Mouse (Mus musculus) midbrain, embryonic 13.5 days (tissue): ENCODE results near the gene Dolpp1. TPM values are rescaled to one million over a fixed set of nuclear protein-coding genes. Genes with fewer than 3 reads are reported as not detected.

Source experiments
- ATAC-seq: fragments of 200-750 bp; cut with Nextera tagmentation; 2 replicates; pipeline ENCODE4 v1.8.0; 2017; ENCODE audit warnings: mild to moderate bottlenecking, moderate TSS enrichment, moderate library complexity
- H3K27ac ChIP-seq: fragments of 300-500 bp; sonication (generic); 2 replicates; pipeline ENCODE4 v1.5.1; 2015; ENCODE audit warnings: inconsistent platforms, mild to moderate bottlenecking, moderate library complexity
- H3K27me3 ChIP-seq: fragments of 300-500 bp; sonication (generic); 2 replicates; pipeline ENCODE4 v1.6.1; 2015; ENCODE audit warnings: mild to moderate bottlenecking, inconsistent platforms
- H3K36me3 ChIP-seq: fragments of 300-500 bp; sonication (generic); 2 replicates; pipeline ENCODE4 v1.6.1; 2015; ENCODE audit warnings: mild to moderate bottlenecking, inconsistent platforms
- H3K4me1 ChIP-seq: fragments of 300-500 bp; sonication (generic); replicated peaks from 2 replicates; pipeline ENCODE4 v1.6.1; 2015; ENCODE audit warnings: inconsistent platforms
- H3K4me2 ChIP-seq: fragments of 300-500 bp; sonication (generic); replicated peaks from 2 replicates; pipeline ENCODE4 v1.6.1; 2015; ENCODE audit warnings: moderate library complexity, mild to moderate bottlenecking, inconsistent platforms
- H3K4me3 ChIP-seq: fragments of 300-500 bp; sonication (generic); replicated peaks from 2 replicates; pipeline ENCODE4 v1.5.1; 2015; ENCODE audit warnings: mild to moderate bottlenecking, inconsistent platforms
- H3K9ac ChIP-seq: fragments of 300-500 bp; sonication (generic); replicated peaks from 2 replicates; pipeline ENCODE4 v1.6.1; 2015; ENCODE audit warnings: mild to moderate bottlenecking, inconsistent platforms
- H3K9me3 ChIP-seq: fragments of 300-500 bp; sonication (generic); 2 replicates; pipeline ENCODE4 v1.6.1; 2016; ENCODE audit warnings: mild to moderate bottlenecking, inconsistent platforms
- WGBS: fragments of 180-500 bp; shearing (Covaris S2); methylation state at CpG from one replicate; pipeline ENCODE4 v1.1.7; 2015; 5-methylcytosine and 5-hydroxymethylcytosine counted together
- polyA plus RNA-seq: library from polyadenylated mRNA; unstranded; fragments of >200 nt; fragmentation: Nextera tagmentation; extraction: Ambion mirVana; gene quantifications from 2 replicates; pipeline ENCODE4 v1.2.1, GENCODE M21; 2015

The Dolpp1 gene
- polyA plus RNA-seq, 1 experiment from 2014 or later: 54.7 TPM

DNA sequence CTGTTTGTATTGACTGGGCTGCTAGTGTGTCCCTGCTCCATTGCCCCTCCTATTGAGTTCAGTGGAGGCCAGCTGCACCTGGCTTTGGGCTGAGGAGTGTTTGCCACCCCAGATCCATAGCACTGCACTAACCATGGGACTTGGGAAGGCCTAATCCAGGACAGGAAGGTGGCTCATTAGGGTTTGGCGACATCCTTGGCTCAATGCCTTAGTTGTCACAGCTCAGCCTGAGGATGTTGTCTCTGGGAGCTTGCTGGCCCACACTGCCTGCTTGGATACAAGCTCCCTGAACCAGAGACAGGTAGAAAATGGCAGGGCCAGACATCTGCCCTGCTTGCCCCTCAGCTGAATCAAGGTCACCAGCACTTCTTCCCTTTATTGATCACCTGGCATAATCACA is 9.5 kb downstream of the Dolpp1 start:
- H3K36me3 ChIP-seq: peaks cover 83% of the 10 kb centered on the region
- H3K4me2 ChIP-seq: no peak overlapping the region
- H3K27ac ChIP-seq: no peak overlapping the region
- no peak overlapping the region for H3K4me3 ChIP-seq
- H3K4me1 ChIP-seq: peaks cover 38% of the 10 kb centered on the region
- H3K9me3 ChIP-seq: no peaks in the 10 kb centered on the region
- ATAC-seq: no peak
- 0 out of 2 replicates have a peak overlapping the region, but pooled peaks have one; percentile 4 for H3K9ac ChIP-seq
- WGBS: 81% methylated on average over 1 of the region's 1 CpGs
- peaks cover 2% of the 10 kb centered on the region; the same call in 1 of the 2 replicates for H3K27me3 ChIP-seq

DNA sequence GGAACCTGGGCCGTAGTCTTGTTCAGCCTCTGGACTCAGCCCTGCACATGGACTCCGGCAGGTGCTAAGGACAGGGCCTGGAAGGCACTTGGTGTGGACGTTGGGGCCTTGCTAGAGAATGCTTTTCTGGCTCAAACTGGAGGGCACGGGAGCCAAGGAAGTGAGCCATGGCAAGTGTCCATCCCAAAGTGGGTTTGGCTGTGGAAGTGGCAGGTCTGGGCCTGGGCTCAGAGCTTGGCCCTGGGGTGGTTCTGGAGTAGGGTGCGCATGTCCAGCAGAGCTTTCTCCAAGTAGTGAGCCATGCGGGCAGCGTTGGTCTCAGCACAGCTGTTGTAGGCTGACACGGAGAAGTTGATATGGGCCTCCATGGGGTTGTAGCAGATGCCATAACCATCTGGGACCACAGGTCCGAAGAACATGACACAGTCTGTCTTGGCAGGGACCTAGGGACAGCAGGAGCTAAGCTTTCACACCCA is 10.3 kb downstream of the Dolpp1 start:
- no peak for ATAC-seq
- 95% methylated on average over 9 of the region's 9 CpGs for WGBS
- Histone ChIP-seq H3K4me2 (no peak overlapping the region), H3K36me3 (peaks cover 83% of the 10 kb centered on the region), H3K27me3 (peaks cover 2% of the 10 kb centered on the region; the same call in 1 of the 2 replicates), H3K4me3 (no peak overlapping the region), H3K9ac (no peak overlapping the region), H3K4me1 (peaks cover 38% of the 10 kb centered on the region), H3K9me3 (no peaks in the 10 kb centered on the region), H3K27ac (no peak overlapping the region)

- H3K27me3 ChIP-seq: no peaks in the 10 kb centered on the region
- no peak overlapping the region for H3K4me3 ChIP-seq
- WGBS: 79% methylated on average over 2 of the region's 2 CpGs
- H3K36me3 ChIP-seq: peaks cover 83% of the 10 kb centered on the region
- ATAC-seq: no peak
- no peaks in the 10 kb centered on the region for H3K9me3 ChIP-seq
- H3K9ac ChIP-seq: no peak overlapping the region
- no peak overlapping the region for H3K27ac ChIP-seq
- no peak overlapping the region for H3K4me2 ChIP-seq
- H3K4me1 ChIP-seq: peaks cover 34% of the 10 kb centered on the region
These were observed 10.8 kb downstream of the Dolpp1 start for GRCm38 (mm10) chr2:30402843-30403242.

DNA sequence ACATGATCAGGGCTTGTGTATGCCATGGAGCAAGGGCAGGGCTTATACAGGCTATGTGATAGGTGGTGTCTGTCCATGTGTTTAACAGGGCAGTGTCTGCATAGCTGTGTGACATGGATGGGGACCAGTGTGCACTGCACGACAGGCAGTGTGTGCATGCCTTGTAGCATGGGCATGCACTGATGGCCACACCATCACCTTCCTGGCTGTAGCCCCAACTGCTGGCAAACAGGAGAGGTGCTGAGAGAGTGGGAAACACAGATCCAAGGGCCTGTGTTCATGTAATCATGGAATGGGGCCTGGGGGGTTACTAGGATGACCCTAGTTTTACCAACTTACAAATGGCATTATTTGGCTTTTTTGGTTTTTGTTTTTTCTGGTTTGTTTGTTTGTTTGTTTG is 11.8 kb downstream of the Dolpp1 start:
- H3K9ac ChIP-seq: no peak overlapping the region
- peaks cover 24% of the 10 kb centered on the region for H3K4me1 ChIP-seq
- H3K27ac ChIP-seq: no peak overlapping the region
- 77% methylated on average over 1 of the region's 1 CpGs for WGBS
- H3K27me3 ChIP-seq: no peaks in the 10 kb centered on the region
- no peak for ATAC-seq
- peaks cover 84% of the 10 kb centered on the region for H3K36me3 ChIP-seq
- no peak overlapping the region for H3K4me2 ChIP-seq
- H3K4me3 ChIP-seq: no peak overlapping the region
- H3K9me3 ChIP-seq: no peaks in the 10 kb centered on the region

DNA sequence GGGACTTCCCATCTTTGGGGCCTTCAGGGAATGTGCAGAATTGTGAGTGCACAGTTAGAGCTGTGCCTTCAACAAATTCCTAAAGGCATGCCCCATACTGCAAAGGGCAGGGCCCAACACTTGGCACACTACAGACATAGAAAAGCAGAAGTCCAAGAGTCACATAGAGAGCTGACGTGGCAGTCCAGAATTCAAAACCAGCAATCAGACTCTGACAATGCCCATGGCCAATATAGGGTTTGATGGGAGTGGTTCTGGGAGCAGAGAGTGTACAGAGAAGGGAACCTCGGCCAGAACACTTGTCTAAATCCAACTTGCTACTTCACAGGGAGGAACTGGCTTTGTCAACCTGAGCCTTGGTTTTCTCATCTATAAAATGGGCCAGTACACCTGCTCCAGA is 15.2 kb downstream of the Dolpp1 start:
- H3K4me1 ChIP-seq: no peaks in the 10 kb centered on the region
- H3K4me3 ChIP-seq: no peak overlapping the region
- peaks cover 92% of the 10 kb centered on the region for H3K36me3 ChIP-seq
- H3K27me3 ChIP-seq: no peaks in the 10 kb centered on the region
- no peak overlapping the region for H3K9ac ChIP-seq
- H3K27ac ChIP-seq: no peak overlapping the region
- ATAC-seq: no peak
- H3K9me3 ChIP-seq: no peaks in the 10 kb centered on the region
- H3K4me2 ChIP-seq: no peak overlapping the region
- WGBS: 94% methylated on average over 2 of the region's 2 CpGs

DNA sequence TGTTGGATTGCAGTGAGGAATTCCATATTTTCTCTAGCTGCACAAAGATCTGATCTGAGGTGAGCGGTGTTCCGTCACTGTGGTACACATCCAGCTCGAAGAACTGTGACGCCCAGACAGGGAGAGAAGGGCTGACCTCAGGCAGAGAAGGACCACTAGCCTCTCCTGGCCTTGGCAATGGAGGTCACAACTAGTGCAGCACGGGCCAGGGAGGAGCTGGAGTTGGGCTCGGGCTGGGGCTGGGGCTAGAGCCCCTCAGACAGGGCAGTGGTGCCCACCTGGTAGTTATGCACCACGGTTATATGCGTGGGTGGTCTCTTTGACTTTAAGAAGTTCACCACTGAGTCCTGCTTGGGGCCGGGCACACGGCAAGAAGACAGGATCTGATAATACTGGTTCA is 15.7 kb downstream of the Dolpp1 start:
- ATAC-seq: no peak
- Histone ChIP-seq H3K27ac (no peak overlapping the region), H3K27me3 (no peaks in the 10 kb centered on the region), H3K9ac (no peak overlapping the region), H3K4me1 (peaks cover 1% of the 10 kb centered on the region; the same call in 1 of the 2 replicates), H3K36me3 (peaks cover 92% of the 10 kb centered on the region), H3K4me3 (no peak overlapping the region), H3K4me2 (no peak overlapping the region), H3K9me3 (no peaks in the 10 kb centered on the region)
- 92% methylated on average over 10 of the region's 10 CpGs for WGBS

- H3K4me3 ChIP-seq: no peak overlapping the region
- no peak for ATAC-seq
- H3K4me1 ChIP-seq: peaks cover 8% of the 10 kb centered on the region
- H3K36me3 ChIP-seq: peaks cover 86% of the 10 kb centered on the region
- H3K27me3 ChIP-seq: no peaks in the 10 kb centered on the region
- WGBS: 91% methylated on average over 8 of the region's 8 CpGs
- H3K4me2 ChIP-seq: no peak overlapping the region
- H3K9ac ChIP-seq: no peak overlapping the region
- H3K27ac ChIP-seq: no peak overlapping the region
- H3K9me3 ChIP-seq: no peaks in the 10 kb centered on the region
These were observed 16.5 kb downstream of the Dolpp1 start for GRCm38 (mm10) chr2:30408452-30409100.

DNA sequence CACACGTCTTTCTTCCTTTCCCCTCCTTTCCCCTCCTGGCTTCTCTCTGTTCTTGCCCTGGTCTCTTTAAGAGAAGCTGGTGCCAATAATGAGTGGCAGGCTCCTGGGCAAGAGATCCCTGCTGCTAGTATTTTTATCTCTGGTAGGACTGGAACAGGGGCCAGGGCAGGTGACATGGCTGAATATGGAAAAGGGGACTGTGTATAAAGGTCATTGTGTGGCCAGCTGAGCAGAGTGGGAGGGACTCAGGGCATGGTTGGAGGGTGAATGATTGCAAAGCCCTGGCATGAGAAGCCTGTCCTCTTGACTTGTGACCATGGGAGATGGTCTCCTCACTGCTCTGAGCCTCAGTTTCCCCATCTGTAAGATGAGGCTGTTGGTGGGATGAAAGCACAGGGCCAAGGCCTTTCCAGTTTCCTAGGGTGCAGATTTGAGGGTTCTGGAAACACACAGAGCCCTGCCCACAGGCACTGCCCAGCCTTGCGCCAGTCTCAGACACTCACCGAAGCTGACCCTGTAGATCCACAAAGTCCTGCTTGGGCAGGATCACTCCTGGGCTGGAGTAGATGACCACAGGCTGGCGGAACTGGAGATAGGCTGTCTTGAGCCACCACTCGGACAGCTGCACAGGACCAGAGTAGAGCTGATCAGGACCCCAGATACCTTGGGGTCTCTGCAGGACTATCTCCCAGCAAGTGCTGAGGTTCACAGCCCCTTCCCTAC is 17.6 kb downstream of the Dolpp1 start:
- no peak overlapping the region for H3K4me3 ChIP-seq
- 95% methylated on average over 5 of the region's 5 CpGs for WGBS
- ATAC-seq: no peak
- peaks cover 76% of the 10 kb centered on the region for H3K36me3 ChIP-seq
- no peak overlapping the region for H3K9ac ChIP-seq
- H3K4me2 ChIP-seq: no peak overlapping the region
- no peak overlapping the region for H3K27ac ChIP-seq
- no peaks in the 10 kb centered on the region for H3K9me3 ChIP-seq
- no peaks in the 10 kb centered on the region for H3K27me3 ChIP-seq
- H3K4me1 ChIP-seq: peaks cover 19% of the 10 kb centered on the region

- Histone ChIP-seq H3K36me3 (peaks cover 40% of the 10 kb centered on the region), H3K4me2 (peak overlapping the region; percentile 76), H3K9me3 (no peaks in the 10 kb centered on the region), H3K4me1 (peaks cover 43% of the 10 kb centered on the region), H3K27me3 (no peaks in the 10 kb centered on the region), H3K9ac (peak overlapping the region; percentile 52; the same call in 1 of the 2 replicates), H3K4me3 (0 out of 2 replicates have a peak overlapping the region, but pooled peaks have one; percentile 0), H3K27ac (no peak overlapping the region)
- no peak for ATAC-seq
- WGBS: 83% methylated on average over 16 of the region's 16 CpGs
These were observed 21.3 kb downstream of the Dolpp1 start for GRCm38 (mm10) chr2:30413038-30413973.

GRCm38 (mm10) chr2:30414101-30414500 is 22.0 kb downstream of the Dolpp1 start:
- Histone ChIP-seq H3K27ac (no peak overlapping the region), H3K4me1 (peaks cover 51% of the 10 kb centered on the region), H3K9ac (0 out of 2 replicates have a peak overlapping the region, but pooled peaks have one; percentile 52), H3K4me2 (peak overlapping the region; percentile 76), H3K9me3 (no peaks in the 10 kb centered on the region), H3K36me3 (peaks cover 32% of the 10 kb centered on the region), H3K27me3 (no peaks in the 10 kb centered on the region), H3K4me3 (peak overlapping the region; percentile 92)
- no peak for ATAC-seq
- 87% methylated on average over 4 of the region's 4 CpGs for WGBS

- H3K36me3 ChIP-seq: peaks cover 26% of the 10 kb centered on the region
- peak overlapping the region; percentile 76 for H3K4me2 ChIP-seq
- peak; percentile 2; the same call in 1 of the 2 replicates for ATAC-seq
- peak overlapping the region; percentile 97 for H3K9ac ChIP-seq
- H3K27me3 ChIP-seq: no peaks in the 10 kb centered on the region
- WGBS: 46% methylated on average over 5 of the region's 5 CpGs
- H3K4me1 ChIP-seq: peaks cover 54% of the 10 kb centered on the region
- H3K27ac ChIP-seq: 0 out of 2 replicates have a peak overlapping the region, but pooled peaks have one; percentile 95
- peak overlapping the region; percentile 92 for H3K4me3 ChIP-seq
- no peaks in the 10 kb centered on the region for H3K9me3 ChIP-seq
These were observed 22.6 kb downstream of the Dolpp1 start for GRCm38 (mm10) chr2:30414681-30415080.
